Mouse (Mus musculus) ovary, postnatal 10 days (tissue): Measurements from ENCODE around the gene Ier5.
A peak's percentile ranks its signal among the peaks of the same experiment; 100 is the strongest.

ENCODE experiments used
- DNase-seq: peaks from one replicate; pipeline ENCODE4 v3.0.0; 2022; ENCODE audit warnings: low spot score

The Ier5 gene

GRCm38 (mm10) chr1:155098486-155099279, 753 bp downstream of the Ier5 start:
- DNase-seq = no peak

GRCm38 (mm10) chr1:155097931-155098485, 1.4 kb downstream of the Ier5 start:
- no peak for DNase-seq

- DNase-seq = no peak
Measured at GRCm38 (mm10) chr1:155097354-155097753, 2.1 kb downstream of the Ier5 start.

GRCm38 (mm10) chr1:155096620-155097261, 2.7 kb downstream of the Ier5 start:
- DNase-seq = no peak

- DNase-seq = no peak
Measured at GRCm38 (mm10) chr1:155093971-155094707, 5.3 kb downstream of the Ier5 start.

- DNase-seq = no peak
Measured at GRCm38 (mm10) chr1:155093145-155093791, 6.2 kb downstream of the Ier5 start.

- peak; percentile 59 for DNase-seq
Measured at GRCm38 (mm10) chr1:155091842-155092800, 7.3 kb downstream of the Ier5 start.

GRCm38 (mm10) chr1:155091374-155091841, 8.0 kb downstream of the Ier5 start:
- DNase-seq = no peak

- no peak for DNase-seq
Measured at GRCm38 (mm10) chr1:155090736-155091135, 8.7 kb downstream of the Ier5 start.

GRCm38 (mm10) chr1:155090327-155090726, 9.1 kb downstream of the Ier5 start:
- DNase-seq = no peak

GRCm38 (mm10) chr1:155088847-155089603, 10.4 kb downstream of the Ier5 start:
- no peak for DNase-seq

GRCm38 (mm10) chr1:155088046-155088445, 11.4 kb downstream of the Ier5 start:
- DNase-seq = no peak

- DNase-seq = no peak
Measured at GRCm38 (mm10) chr1:155086893-155087292, 12.5 kb downstream of the Ier5 start.

- DNase-seq = no peak
Measured at GRCm38 (mm10) chr1:155086416-155086815, 13.0 kb downstream of the Ier5 start.

- DNase-seq = no peak
Measured at GRCm38 (mm10) chr1:155084839-155085238, 14.6 kb downstream of the Ier5 start.

- DNase-seq = peak; percentile 94
Measured at GRCm38 (mm10) chr1:155083271-155084265, 15.9 kb downstream of the Ier5 start.

- no peak for DNase-seq
Measured at GRCm38 (mm10) chr1:155082965-155083268, 16.5 kb downstream of the Ier5 start.

GRCm38 (mm10) chr1:155082158-155082964, 17.1 kb downstream of the Ier5 start:
- DNase-seq = no peak
